Mouse (Mus musculus) skeletal muscle tissue, adult 2 months (tissue): Measurements from ENCODE around the gene Tnfaip6.

Experiments used
- DNase-seq: peaks from one replicate; pipeline ENCODE4 v3.0.0-alpha.2; 2012; ENCODE audit warnings: low read depth, low spot score

Gene Tnfaip6

DNA sequence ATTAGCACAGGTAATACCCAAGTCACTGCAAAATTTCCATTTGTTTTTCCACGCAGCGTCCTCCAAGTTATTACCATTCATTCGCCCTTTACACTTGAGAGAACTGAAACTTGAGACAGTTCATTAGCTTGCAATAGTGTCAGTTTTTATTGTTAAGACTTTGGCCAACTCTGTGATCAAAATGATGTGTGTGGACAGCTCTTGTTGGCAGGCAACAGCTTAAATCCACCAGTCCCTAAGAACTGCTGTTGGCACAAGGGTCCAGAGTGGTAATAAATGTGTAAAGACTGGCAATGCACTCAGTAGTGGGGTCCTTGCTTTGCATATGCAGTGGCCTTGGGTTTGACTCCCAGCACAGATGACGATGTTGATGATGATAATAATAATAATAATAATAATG is 14.5 kb downstream of the Tnfaip6 start:
- DNase-seq = no peak

DNA sequence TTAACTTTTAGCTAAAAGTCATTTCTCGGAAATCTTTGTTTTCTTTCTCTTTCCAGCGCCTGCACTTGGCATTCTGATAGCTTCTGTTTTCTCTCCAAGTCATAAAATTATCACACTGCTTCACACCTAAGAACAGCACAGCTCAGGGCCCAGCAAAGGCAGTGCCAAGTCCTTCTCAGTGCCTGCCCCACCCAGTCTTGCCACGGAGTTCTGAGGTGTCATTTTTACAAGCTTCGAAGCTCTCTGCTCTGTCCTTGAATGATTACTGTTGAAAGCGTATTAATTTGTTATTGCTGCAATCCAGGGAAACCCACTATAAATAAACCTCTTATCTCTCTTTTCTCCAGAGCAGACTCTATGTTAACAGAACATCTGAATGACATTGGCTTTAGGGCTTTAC is 15.7 kb downstream of the Tnfaip6 start:
- DNase-seq = no peak

DNA sequence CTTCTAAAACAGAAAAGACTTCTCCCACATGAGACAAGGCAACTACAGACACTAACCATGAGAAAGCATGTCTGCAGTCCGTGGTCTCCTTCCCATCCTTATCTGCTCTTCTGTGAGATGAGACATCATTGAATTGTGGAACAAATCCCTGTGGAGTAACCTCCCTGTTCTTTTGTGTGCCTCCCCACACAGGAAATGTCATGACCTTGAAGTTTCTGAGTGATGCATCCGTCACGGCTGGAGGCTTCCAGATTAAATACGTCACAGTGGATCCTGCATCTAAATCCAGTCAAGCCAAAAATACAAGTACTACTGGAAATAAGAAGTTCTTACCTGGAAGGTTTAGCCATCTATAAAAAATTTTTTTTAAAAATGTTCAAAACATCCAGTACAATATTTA is 17.8 kb downstream of the Tnfaip6 start:
- DNase-seq = no peak

DNA sequence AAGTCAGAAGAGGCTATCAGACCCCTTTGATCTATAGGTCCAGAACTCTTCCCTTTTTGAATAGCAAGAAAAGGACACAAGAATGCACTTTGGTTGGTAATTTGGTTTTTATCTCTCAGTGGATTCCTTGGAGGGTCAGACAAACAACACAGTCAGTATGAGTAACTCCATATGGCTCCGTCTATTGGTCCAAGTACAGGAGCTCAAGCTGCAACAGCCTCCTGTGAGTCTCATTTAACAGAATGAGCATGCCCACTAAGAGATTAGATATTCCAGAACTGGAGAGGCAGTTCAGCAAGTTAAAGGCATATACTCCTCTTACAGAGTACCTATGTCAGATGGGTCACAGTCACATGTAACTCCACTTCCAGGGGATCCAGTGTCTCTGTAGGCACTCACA is 19.3 kb downstream of the Tnfaip6 start:
- no peak for DNase-seq

DNA sequence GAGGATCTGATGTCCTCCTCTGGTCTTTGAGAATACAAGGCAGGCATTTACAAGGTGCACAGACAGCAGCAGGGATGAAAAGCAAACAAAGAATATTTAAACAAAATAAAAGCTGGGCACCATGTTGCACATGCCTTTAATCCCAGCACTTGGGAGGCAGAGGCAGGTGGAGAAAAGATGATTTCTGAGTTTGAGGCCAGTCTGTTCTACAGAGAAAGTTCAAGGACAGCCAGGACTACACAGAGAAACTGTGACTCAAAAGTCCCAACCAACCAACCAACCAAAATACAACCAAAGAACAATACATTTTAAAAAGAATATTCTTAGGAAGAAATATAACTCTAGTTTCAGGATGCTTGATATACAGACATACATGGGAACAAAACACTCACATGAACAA is 19.9 kb downstream of the Tnfaip6 start:
- no peak for DNase-seq

DNA sequence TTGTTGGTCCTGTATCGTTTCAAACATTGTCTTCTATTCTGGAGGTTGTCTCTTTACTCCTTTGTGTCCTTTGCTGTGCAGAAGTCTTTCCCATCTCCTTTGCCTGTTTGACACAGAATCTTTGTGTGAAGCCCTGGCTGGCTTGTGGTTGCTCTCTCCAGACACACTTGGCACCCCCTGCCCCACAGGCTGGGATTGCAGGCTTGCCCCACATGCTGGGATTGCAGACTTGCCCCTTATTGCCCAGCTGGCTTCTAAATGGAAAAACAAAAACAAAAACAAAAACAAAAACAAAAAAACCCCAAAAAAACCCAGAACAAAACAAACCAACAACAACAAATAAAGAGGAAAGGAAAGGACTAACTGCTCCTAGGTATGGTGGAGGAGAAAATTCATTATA is 30.8 kb downstream of the Tnfaip6 start:
- DNase-seq = no peak

DNA sequence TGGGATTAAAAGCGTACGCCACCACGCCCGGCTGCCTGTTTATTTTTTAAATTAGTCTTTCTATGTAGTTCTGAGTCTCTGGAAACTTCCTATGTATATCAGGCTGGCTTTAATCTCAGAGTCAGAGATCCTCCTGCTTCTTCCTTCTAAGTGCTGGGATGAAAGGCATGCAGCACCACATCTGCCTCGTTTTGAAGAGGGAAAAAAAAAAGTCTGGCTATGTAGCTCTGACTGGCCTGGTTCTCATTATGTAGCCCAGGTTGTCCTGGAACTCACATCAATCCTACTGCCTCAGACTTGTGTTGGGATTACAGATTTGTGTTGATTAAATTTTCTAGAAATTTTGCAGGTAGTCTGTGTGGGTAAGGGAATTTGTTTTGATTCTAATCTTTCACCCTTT is 33.0 kb downstream of the Tnfaip6 start:
- DNase-seq = no peak

DNA sequence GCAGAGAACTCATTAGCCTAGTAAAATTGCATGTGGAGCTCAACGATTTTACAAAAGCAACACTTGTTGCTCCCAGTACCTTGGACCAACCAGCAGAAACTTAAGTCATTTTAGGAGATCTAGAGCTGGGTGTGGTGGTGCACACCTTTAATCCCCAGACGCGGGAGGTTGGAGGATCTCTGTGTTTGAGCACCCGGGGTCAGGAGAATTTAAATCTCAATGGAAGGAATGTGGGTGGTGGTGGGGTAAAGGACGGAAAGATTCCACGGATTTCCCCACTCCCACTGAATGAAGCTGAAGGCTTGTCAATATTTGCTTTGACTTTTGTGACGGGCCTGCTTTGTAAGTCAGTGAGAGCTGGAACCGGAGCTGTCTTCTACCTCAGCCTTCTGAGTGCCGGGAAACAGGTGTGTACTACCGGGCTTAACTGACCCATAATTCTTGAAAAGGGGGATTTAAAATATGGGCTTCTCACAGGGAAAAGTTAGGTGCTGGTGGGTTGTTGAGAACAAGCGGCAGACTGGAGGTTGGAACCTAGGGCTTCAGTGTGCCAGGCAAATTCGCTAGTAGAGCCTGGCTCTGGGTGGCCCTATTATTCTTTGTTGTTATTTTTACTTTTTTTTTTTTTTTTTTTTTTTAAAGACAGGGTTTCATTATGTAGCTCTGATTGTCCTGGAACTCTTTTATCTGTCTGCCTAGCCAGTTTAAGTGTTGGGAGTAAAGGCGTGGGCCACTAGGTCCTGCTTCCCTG is 33.6 kb downstream of the Tnfaip6 start:
- no peak for DNase-seq

DNA sequence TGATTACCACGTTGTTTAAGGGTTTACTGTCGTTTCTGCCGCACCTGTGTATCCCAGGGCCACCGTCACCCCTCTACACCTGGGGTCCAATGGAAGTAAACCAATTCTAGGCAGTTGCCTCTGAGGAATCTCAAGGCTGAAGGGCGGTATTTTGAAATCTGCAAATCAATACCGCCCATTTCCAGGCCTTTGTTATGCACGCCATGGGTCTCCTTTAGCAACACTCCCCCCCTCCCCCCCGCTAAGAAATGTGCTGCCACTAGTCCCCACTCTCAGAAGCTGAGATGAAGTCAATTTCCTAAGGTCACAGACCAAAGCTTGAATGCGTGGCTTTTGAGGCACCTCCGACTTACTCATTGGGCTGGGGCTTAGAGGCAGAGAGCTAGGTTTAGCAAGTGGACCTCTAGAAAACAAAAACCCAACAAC is 34.3 kb downstream of the Tnfaip6 start:
- peak; percentile 12 for DNase-seq

DNA sequence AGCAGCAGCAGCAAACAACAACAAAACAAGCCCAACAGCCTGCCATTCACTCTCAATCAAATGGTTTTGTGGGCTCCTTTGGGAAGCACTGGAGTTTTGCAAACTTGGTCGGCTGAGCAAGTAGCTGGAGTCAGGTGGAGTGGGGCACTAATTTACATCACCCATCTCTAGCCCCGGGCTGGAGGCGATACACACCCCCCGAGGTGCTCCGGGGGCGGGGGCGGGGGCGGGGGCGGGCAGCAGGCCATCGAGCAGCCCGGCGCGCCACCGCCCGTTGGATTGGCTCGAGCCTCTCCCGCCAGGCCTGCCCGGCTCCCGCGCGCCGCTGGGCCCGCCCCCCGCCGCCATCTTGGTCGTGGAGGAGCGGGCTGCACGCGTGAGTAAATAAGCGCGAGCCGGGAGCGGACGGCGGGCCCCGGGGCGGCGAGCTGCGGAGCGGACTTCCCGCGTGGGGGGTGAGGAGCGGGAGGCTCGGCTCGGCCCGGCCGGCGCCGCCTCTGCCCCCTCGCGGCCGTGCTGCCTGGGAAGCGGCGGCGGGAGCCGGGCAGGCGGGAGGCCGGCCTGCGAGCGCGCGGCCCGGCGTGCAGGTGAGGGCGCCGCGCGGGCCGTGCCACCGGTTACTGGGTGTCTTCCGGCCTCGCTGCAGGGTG is 34.8 kb downstream of the Tnfaip6 start, which contains the start of gene Rif1:
Gene Rif1 (plus strand): TSS at position 342 of the 650 bp plus-strand sequence.
- peak; percentile 44 for DNase-seq

DNA sequence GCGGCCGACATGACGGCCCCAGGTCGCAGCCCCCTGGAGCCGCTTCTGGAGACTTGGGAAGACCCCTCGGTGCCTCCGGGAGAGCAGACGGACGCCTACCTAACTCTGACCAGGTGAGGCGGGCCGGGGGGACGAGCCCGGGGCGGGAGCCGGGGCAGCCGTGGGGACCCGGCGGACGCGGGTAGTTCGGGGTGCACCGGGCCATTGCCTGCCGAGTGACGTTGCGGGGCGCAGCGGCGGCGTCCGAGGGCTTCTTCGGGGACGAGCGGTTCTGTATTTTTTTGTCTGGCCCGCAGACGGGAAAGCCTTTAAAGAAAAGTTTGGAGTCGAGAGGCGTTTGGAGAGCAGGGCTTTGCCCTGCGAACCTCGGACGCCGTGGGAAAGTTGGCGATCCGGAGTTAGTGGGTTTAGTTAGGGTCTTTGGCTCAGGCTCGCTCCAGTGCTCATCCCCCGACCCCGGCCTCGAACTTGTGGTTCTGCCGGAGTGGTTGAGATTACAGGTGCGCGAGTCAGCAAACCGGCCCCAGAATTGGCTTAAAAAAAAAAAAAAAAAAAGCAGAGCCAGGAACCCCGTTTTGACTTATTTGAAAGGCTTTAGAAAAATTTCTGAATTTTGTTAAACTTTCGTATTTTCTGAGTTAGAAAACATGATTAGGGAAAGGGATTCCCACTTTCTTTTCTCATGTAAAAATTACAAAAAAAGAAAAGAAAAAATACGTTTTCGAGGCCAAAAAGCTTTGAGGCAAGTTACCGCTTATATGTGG is 35.5 kb downstream of the Tnfaip6 start:
- DNase-seq = no peak

DNA sequence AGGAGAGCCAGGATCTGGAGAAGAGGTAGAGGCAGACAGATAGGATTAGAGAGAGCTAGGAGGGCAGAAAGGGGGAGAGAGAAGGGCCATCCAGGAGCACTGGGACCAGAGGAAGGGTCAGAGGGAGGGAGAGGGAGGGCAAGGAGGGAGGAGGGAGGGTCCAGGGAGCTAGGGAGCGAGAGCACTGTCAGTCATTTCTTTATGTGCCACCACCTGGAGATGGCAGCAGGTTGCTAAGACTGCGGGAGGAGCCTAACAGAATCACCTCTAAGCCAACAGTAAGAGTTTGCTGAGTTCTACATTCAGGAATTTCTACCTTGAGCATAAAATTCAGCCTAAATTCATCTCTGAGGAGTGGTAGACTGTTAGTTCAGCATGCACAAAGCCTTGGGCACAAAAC is 40.9 kb downstream of the Tnfaip6 start:
- DNase-seq = no peak

DNA sequence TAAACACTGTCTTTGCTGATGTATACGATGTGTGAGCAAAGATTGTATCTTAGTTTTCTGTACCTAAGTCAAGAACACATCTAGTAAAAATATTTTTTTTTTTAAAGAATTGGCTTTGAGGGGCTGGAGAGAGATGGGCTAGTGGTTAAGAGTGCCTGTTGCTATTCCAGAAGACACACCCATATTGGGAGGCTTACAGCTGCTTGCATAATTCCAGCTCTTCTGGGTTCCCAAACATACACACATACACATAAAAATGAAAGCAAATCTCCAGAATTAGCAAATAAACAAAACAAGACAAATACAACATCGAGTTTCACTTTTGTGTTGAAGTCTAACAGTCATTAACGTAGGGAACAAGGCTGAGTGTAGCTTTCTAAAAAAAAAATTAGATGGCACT is 46.2 kb downstream of the Tnfaip6 start:
- no peak for DNase-seq

DNA sequence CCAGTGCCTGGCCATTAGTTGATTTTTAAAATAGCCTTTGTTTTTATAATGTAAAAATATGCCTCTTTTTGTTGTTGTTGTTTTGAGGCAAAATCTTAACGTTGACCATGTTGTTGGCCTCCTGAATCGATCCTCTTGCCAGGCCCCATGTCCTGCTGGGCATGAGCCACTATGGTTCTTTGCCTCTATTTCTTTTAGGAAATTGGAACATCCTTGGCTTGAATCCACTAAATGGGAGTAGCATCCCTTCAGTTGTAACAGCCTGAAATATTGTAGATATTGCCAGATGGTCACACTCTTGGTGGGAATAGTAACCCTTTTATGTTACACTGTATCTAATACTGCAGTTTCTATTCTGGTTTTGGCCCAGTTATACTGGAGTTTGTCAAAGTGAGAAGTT is 46.8 kb downstream of the Tnfaip6 start:
- DNase-seq = no peak
